Mouse (Mus musculus): ENCODE measurements around the gene Rbm48.

- TF ChIP-seq POLR2A (IDR thresholded peaks at IDR 0.05; ENCODE audit: insufficient read length, low read depth) (no peak), MYOD1 (IDR thresholded peaks at IDR 0.05; ENCODE audit: control insufficient read depth in 1 of 3, insufficient read length in 2 of 3, low read depth in 2 of 3) (no peak), SRF (IDR thresholded peaks at IDR 0.05; ENCODE audit: control insufficient read depth, insufficient read length, low read depth) (no peak)
Observed at GRCm38 (mm10) chr5:3571266-3571665, 25.1 kb downstream of the Rbm48 start, which contains the start of gene 1700109H08Rik.
